Mouse (Mus musculus) midbrain, embryonic 14.5 days (tissue): ENCODE data around the gene Olfr67. TPM values are rescaled to one million over a fixed set of nuclear protein-coding genes. Genes with fewer than 3 reads are reported as not detected.
"Not testable (repeated sequence)": the region's sequence is repeated elsewhere in the genome, so short reads cannot be mapped to it uniquely, and the experiment has no call there.

Source experiments
- ATAC-seq: fragments of 200-750 bp; cut with Nextera tagmentation; 2 replicates; pipeline ENCODE4 v1.8.0; 2017; ENCODE audit warnings: moderate number of reproducible peaks, moderate library complexity; ENCODE audit not compliant: low FRiP score, low TSS enrichment
- DNase-seq: peaks from one replicate; pipeline ENCODE4 v3.0.0-alpha.2; 2015
- H3K27ac ChIP-seq: fragments of 300-500 bp; sonication (generic); replicated peaks from 2 replicates; pipeline ENCODE4 v1.5.1; 2014; ENCODE audit warnings: mild to moderate bottlenecking, low read depth, low read length, moderate library complexity
- H3K27me3 ChIP-seq: fragments of 300-500 bp; sonication (generic); 2 replicates; pipeline ENCODE4 v1.6.1; 2014; ENCODE audit warnings: low read length, control low read depth, mixed read lengths; ENCODE audit not compliant: control insufficient read depth, insufficient read depth
- H3K36me3 ChIP-seq: fragments of 300-500 bp; sonication (generic); 2 replicates; pipeline ENCODE4 v1.6.1; 2014; ENCODE audit warnings: low read length, control low read depth; ENCODE audit not compliant: control insufficient read depth, insufficient read depth
- H3K4me1 ChIP-seq: fragments of 300-500 bp; sonication (generic); 2 replicates; pipeline ENCODE4 v1.6.1; 2014; ENCODE audit warnings: mild to moderate bottlenecking, antibody characterized with exemption, low read length, control low read depth; ENCODE audit not compliant: control insufficient read depth, insufficient read depth
- H3K4me2 ChIP-seq: fragments of 300-500 bp; sonication (generic); 2 replicates; pipeline ENCODE4 v1.6.1; 2014; ENCODE audit warnings: mild to moderate bottlenecking, low read length, moderate library complexity
- H3K4me3 ChIP-seq: fragments of 300-500 bp; sonication (generic); replicated peaks from 2 replicates; pipeline ENCODE4 v1.5.1; 2014; ENCODE audit warnings: low read depth, low read length
- H3K9ac ChIP-seq: fragments of 300-500 bp; sonication (generic); replicated peaks from 2 replicates; pipeline ENCODE4 v1.6.1; 2014; ENCODE audit warnings: mild to moderate bottlenecking, low read length, moderate library complexity
- H3K9me3 ChIP-seq: fragments of 300-500 bp; sonication (generic); 2 replicates; pipeline ENCODE4 v1.6.1; 2016; ENCODE audit warnings: low read length, control low read depth, mixed read lengths; ENCODE audit not compliant: control insufficient read depth
- WGBS: fragments of 180-500 bp; shearing (Covaris S2); extraction: QIAGEN DNeasy Blood & Tissue Kit; methylation state at CpG from one replicate; pipeline ENCODE4 v1.1.7; 2014; 5-methylcytosine and 5-hydroxymethylcytosine counted together
- polyA plus RNA-seq: library from polyadenylated mRNA; unstranded; fragments of >200 nt; fragmentation: Nextera tagmentation; extraction: Ambion mirVana; gene quantifications from 2 replicates; pipeline ENCODE4 v1.2.1, GENCODE M21; 2014

Gene Olfr67
- not detected in 2 replicates for polyA plus RNA-seq

- DNase-seq (no peak), ATAC-seq (no peak)
- Histone ChIP-seq H3K4me2 (no peak within 1 kb of the TSS), H3K4me3 (no peak within 1 kb of the TSS), H3K9me3 (no peaks in the 10 kb centered on the region), H3K4me1 (no peaks in the 10 kb centered on the region), H3K9ac (no peak within 1 kb of the TSS), H3K36me3 (no peaks in the 10 kb centered on the region), H3K27me3 (no peaks in the 10 kb centered on the region), H3K27ac (no peak within 1 kb of the TSS)
- WGBS, result 86% methylated on average over 3 of the region's 3 CpGs
Measured at GRCm38 (mm10) chr7:103791721-103792120, at the start of gene Olfr67. Olfr67 (minus strand) TSS chr7:103791821.

- no peak for ATAC-seq
- WGBS, result 75% methylated on average over 3 of the region's 3 CpGs
- H3K36me3 ChIP-seq, result no peaks in the 10 kb centered on the region
- no peak within 1 kb of the TSS for H3K4me2 ChIP-seq
- no peaks in the 10 kb centered on the region for H3K4me1 ChIP-seq
- no peak within 1 kb of the TSS for H3K4me3 ChIP-seq
- DNase-seq, result no peak
- H3K9ac ChIP-seq, result no peak within 1 kb of the TSS
- no peaks in the 10 kb centered on the region for H3K9me3 ChIP-seq
- no peaks in the 10 kb centered on the region for H3K27me3 ChIP-seq
- no peak within 1 kb of the TSS for H3K27ac ChIP-seq
Measured at GRCm38 (mm10) chr7:103840268-103840667, 48.6 kb upstream of the Olfr67 start, which contains the start of gene Hbb-bh2. Hbb-bh2 (minus strand) TSS chr7:103840520.

GRCm38 (mm10) chr7:103827808-103828207, 36.2 kb upstream of the Olfr67 start, which contains the start of gene Hbb-bs:
Hbb-bs (minus strand) TSS chr7:103828096.
- no peak for DNase-seq
- H3K9me3 ChIP-seq, result no peaks in the 10 kb centered on the region
- H3K4me2 ChIP-seq, result no peak within 1 kb of the TSS
- WGBS, result 94% methylated on average over 4 of the region's 4 CpGs
- ATAC-seq, result no peak
- H3K27ac ChIP-seq, result no peak within 1 kb of the TSS
- no peak within 1 kb of the TSS for H3K9ac ChIP-seq
- H3K36me3 ChIP-seq, result no peaks in the 10 kb centered on the region
- H3K4me1 ChIP-seq, result no peaks in the 10 kb centered on the region
- no peak within 1 kb of the TSS for H3K4me3 ChIP-seq
- no peaks in the 10 kb centered on the region for H3K27me3 ChIP-seq

- not testable (repeated sequence) for H3K27ac ChIP-seq, H3K27me3 ChIP-seq, H3K9ac ChIP-seq, DNase-seq, ATAC-seq, H3K4me1 ChIP-seq, H3K9me3 ChIP-seq, H3K36me3 ChIP-seq, H3K4me3 ChIP-seq, H3K4me2 ChIP-seq
- no CpG with 5 or more reads among the region's 2 CpGs for WGBS
Measured at GRCm38 (mm10) chr7:103827139-103827538, 35.5 kb upstream of the Olfr67 start.

GRCm38 (mm10) chr7:103826255-103826887, 34.8 kb upstream of the Olfr67 start:
- H3K4me1 ChIP-seq, result no peaks in the 10 kb centered on the region
- no peak overlapping the region for H3K4me2 ChIP-seq
- H3K4me3 ChIP-seq, result no peak overlapping the region
- WGBS, result 46% methylated on average over 3 of the region's 3 CpGs
- no peak for ATAC-seq
- no peaks in the 10 kb centered on the region for H3K9me3 ChIP-seq
- no peaks in the 10 kb centered on the region for H3K27me3 ChIP-seq
- no peaks in the 10 kb centered on the region for H3K36me3 ChIP-seq
- no peak overlapping the region for H3K9ac ChIP-seq
- no peak overlapping the region for H3K27ac ChIP-seq
- no peak for DNase-seq

GRCm38 (mm10) chr7:103825536-103826254, 34.1 kb upstream of the Olfr67 start:
- ATAC-seq, result no peak
- no peak for DNase-seq
- no peak overlapping the region for H3K27ac ChIP-seq
- H3K36me3 ChIP-seq, result no peaks in the 10 kb centered on the region
- H3K9ac ChIP-seq, result no peak overlapping the region
- H3K9me3 ChIP-seq, result no peaks in the 10 kb centered on the region
- H3K27me3 ChIP-seq, result no peaks in the 10 kb centered on the region
- WGBS, result 95% methylated on average over 3 of the region's 3 CpGs
- H3K4me3 ChIP-seq, result no peak overlapping the region
- H3K4me2 ChIP-seq, result no peak overlapping the region
- no peaks in the 10 kb centered on the region for H3K4me1 ChIP-seq

- Histone ChIP-seq H3K36me3 (no peaks in the 10 kb centered on the region), H3K9ac (no peak overlapping the region), H3K4me2 (no peak overlapping the region), H3K4me3 (no peak overlapping the region), H3K27me3 (no peaks in the 10 kb centered on the region), H3K9me3 (no peaks in the 10 kb centered on the region), H3K4me1 (no peaks in the 10 kb centered on the region), H3K27ac (no peak overlapping the region)
- 87% methylated on average over 2 of the region's 2 CpGs for WGBS
- DNase-seq (no peak), ATAC-seq (no peak)
Measured at GRCm38 (mm10) chr7:103824597-103824996, 33.0 kb upstream of the Olfr67 start.

GRCm38 (mm10) chr7:103815085-103815484, 23.5 kb upstream of the Olfr67 start:
- not testable (repeated sequence) for H3K27me3 ChIP-seq, H3K4me3 ChIP-seq, H3K4me2 ChIP-seq, H3K9me3 ChIP-seq, H3K4me1 ChIP-seq, H3K9ac ChIP-seq, H3K36me3 ChIP-seq, DNase-seq, H3K27ac ChIP-seq, ATAC-seq
- WGBS, result 83% methylated on average over 1 of the region's 2 CpGs

- Histone ChIP-seq H3K27ac (no peak within 1 kb of the TSS), H3K4me2 (no peak within 1 kb of the TSS), H3K9me3 (no peaks in the 10 kb centered on the region), H3K36me3 (no peaks in the 10 kb centered on the region), H3K4me1 (no peaks in the 10 kb centered on the region), H3K9ac (no peak within 1 kb of the TSS), H3K4me3 (no peak within 1 kb of the TSS), H3K27me3 (no peaks in the 10 kb centered on the region)
- DNase-seq, result no peak
- WGBS, result 93% methylated on average over 3 of the region's 3 CpGs
- ATAC-seq, result no peak
Measured at GRCm38 (mm10) chr7:103813766-103814165, 22.1 kb upstream of the Olfr67 start, which contains the start of gene Hbb-bt. Hbb-bt (minus strand) TSS chr7:103813996.
